Mouse (Mus musculus): ENCODE data around the gene Ankrd61.

Gene Ankrd61

GRCm38 (mm10) chr5:143897635-143898330, at the start of gene Ankrd61:
Gene Ankrd61, minus strand, starts transcription at chr5:143897685.
- no peak for DNase-seq (ENCODE audit: low spot score)

- peak; percentile 85 for DNase-seq (ENCODE audit: low spot score)
These were observed 46.0 kb upstream of the Ankrd61 start for GRCm38 (mm10) chr5:143943231-143944125.

GRCm38 (mm10) chr5:143941588-143941987, 44.1 kb upstream of the Ankrd61 start:
- DNase-seq (ENCODE audit: low spot score) = no peak

GRCm38 (mm10) chr5:143936156-143936555, 38.7 kb upstream of the Ankrd61 start:
- DNase-seq (ENCODE audit: low spot score) = no peak

GRCm38 (mm10) chr5:143933875-143934274, 36.4 kb upstream of the Ankrd61 start:
- DNase-seq (ENCODE audit: low spot score) = no peak

GRCm38 (mm10) chr5:143933414-143933813, 35.9 kb upstream of the Ankrd61 start:
- no peak for DNase-seq (ENCODE audit: low spot score)

GRCm38 (mm10) chr5:143932831-143933230, 35.3 kb upstream of the Ankrd61 start, which contains the start of gene Rsph10b:
Gene Rsph10b, plus strand, starts transcription at chr5:143933035.
- DNase-seq (ENCODE audit: low spot score) = peak; percentile 34

GRCm38 (mm10) chr5:143931863-143932580, 34.5 kb upstream of the Ankrd61 start:
- DNase-seq (ENCODE audit: low spot score) = no peak

- DNase-seq (ENCODE audit: low spot score) = no peak
These were observed 33.2 kb upstream of the Ankrd61 start for GRCm38 (mm10) chr5:143930656-143931055.

GRCm38 (mm10) chr5:143929291-143929690, 31.8 kb upstream of the Ankrd61 start:
- DNase-seq (ENCODE audit: low spot score) = no peak

- no peak for DNase-seq (ENCODE audit: low spot score)
These were observed 30.4 kb upstream of the Ankrd61 start, which contains the start of gene Gm42421 for GRCm38 (mm10) chr5:143927875-143928274. Gene Gm42421, plus strand, starts transcription at chr5:143928175.

- DNase-seq (ENCODE audit: low spot score) = no peak
These were observed 27.4 kb upstream of the Ankrd61 start for GRCm38 (mm10) chr5:143924781-143925452.

- no peak for DNase-seq (ENCODE audit: low spot score)
These were observed 20.6 kb upstream of the Ankrd61 start for GRCm38 (mm10) chr5:143918120-143918519.

GRCm38 (mm10) chr5:143917418-143917817, 19.9 kb upstream of the Ankrd61 start:
- peak; percentile 31 for DNase-seq (ENCODE audit: low spot score)

- no peak for DNase-seq (ENCODE audit: low spot score)
These were observed 18.7 kb upstream of the Ankrd61 start for GRCm38 (mm10) chr5:143916221-143916620.

GRCm38 (mm10) chr5:143909417-143910400, 12.2 kb upstream of the Ankrd61 start, which contains the start of the genes Aimp2 and Pms2:
Gene Aimp2, minus strand, starts transcription at chr5:143909847.
Gene Pms2, plus strand, starts transcription at chr5:143909964.
- DNase-seq (ENCODE audit: low spot score) = peak; percentile 98

GRCm38 (mm10) chr5:143908926-143909325, 11.4 kb upstream of the Ankrd61 start:
- DNase-seq (ENCODE audit: low spot score) = no peak

GRCm38 (mm10) chr5:143906429-143906828, 8.9 kb upstream of the Ankrd61 start:
- no peak for DNase-seq (ENCODE audit: low spot score)

GRCm38 (mm10) chr5:143903813-143904212, 6.3 kb upstream of the Ankrd61 start:
- DNase-seq (ENCODE audit: low spot score) = no peak

- peak; percentile 29 for DNase-seq (ENCODE audit: low spot score)
These were observed 4.6 kb upstream of the Ankrd61 start for GRCm38 (mm10) chr5:143902111-143902510.

Data from layer of hippocampus, adult 11-12 months (tissue).